Mouse (Mus musculus) urinary bladder, adult 18-20 months (tissue): ENCODE measurements around the gene Gm10277.
"Not testable (repeated sequence)": the region's sequence is repeated elsewhere in the genome, so short reads cannot be mapped to it uniquely, and the experiment has no call there.

ENCODE experiments used
- DNase-seq, 2 experiments: peaks; one replicate each; pipeline ENCODE4 v3.0.0; 2022; ENCODE audit warnings: low spot score in 2 of 2, mixed read lengths in 2 of 2

Gene Gm10277

GRCm38 (mm10) chr11:77771879-77772713 is 15.5 kb downstream of the Gm10277 start:
- no peak for DNase-seq

DNA sequence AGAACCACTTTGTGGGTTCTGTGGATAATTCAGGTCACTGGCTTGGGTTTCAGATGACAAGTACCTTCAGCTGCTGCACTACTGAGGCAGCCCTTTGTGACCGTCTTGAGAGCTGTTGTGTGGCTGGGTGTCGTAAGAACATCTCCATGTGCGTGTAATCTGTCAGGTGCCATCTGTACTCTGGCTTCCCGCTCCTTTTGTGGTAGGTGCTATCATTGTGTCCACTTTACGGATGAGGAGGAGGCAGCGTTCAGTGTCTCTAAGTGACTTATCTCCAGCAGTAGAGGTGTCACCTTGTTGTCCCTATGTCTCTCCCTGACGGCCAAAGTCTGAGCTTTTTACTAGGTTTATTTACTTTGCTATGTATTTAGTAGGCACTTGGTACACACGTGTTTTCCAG is 17.2 kb downstream of the Gm10277 start:
- DNase-seq = no peak

- no peak for DNase-seq
Measured at GRCm38 (mm10) chr11:77769496-77769895, 18.1 kb downstream of the Gm10277 start.

GRCm38 (mm10) chr11:77766351-77767001 is 21.1 kb downstream of the Gm10277 start:
- peak; percentile 53 to 66 for DNase-seq

DNA sequence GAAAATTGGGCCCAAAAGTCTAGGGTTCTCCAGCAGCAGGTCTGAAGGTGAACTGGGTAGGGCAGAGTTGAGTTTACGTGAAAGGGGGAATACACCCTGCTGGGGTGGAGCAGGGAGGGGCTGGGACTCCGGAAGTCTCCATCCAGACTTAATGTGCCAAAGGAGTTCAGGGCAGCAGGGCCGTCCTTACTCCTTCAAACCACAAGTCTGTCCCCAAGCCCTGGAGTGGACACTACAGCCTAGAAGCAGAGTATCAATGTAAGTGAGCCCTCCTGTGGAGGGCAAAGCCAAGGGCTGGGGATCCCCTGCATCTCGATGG is 22.1 kb downstream of the Gm10277 start:
- no peak for DNase-seq

- no peak for DNase-seq
Measured at GRCm38 (mm10) chr11:77764694-77765458, 22.7 kb downstream of the Gm10277 start.

DNA sequence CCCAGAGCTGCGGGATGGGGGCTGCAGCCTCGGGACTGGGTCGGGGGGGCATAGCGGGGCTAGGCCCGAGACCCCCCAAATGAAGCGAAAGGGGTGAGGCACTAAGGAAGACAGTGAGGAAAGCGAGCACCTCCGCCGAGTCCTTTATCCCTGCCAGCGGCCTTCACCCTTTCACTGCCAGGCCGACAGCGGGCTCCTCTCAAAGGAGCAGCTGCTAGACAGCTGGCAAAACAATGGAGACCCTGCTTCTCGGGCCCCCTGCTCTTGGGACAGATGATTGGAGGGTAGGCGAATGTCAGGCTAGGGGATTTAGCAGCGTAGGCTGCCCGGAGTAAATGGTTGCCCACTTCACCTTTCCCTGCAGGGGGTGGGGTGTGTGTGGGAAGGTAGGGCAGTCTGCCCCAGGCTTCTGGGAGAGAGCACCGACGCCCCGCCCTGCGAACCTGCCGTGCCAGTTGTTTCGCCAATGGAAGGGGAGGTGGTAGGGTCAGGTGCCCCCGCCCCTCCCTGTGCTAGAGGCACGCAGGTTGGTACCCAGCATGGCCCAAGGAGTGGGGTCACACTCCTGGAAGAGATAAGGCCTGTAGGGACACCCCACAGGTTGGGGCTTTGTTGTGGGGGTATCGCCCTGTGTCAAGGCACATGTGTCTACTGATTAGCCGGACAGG is 23.7 kb downstream of the Gm10277 start:
- peak; percentile 66 to 73 for DNase-seq

DNA sequence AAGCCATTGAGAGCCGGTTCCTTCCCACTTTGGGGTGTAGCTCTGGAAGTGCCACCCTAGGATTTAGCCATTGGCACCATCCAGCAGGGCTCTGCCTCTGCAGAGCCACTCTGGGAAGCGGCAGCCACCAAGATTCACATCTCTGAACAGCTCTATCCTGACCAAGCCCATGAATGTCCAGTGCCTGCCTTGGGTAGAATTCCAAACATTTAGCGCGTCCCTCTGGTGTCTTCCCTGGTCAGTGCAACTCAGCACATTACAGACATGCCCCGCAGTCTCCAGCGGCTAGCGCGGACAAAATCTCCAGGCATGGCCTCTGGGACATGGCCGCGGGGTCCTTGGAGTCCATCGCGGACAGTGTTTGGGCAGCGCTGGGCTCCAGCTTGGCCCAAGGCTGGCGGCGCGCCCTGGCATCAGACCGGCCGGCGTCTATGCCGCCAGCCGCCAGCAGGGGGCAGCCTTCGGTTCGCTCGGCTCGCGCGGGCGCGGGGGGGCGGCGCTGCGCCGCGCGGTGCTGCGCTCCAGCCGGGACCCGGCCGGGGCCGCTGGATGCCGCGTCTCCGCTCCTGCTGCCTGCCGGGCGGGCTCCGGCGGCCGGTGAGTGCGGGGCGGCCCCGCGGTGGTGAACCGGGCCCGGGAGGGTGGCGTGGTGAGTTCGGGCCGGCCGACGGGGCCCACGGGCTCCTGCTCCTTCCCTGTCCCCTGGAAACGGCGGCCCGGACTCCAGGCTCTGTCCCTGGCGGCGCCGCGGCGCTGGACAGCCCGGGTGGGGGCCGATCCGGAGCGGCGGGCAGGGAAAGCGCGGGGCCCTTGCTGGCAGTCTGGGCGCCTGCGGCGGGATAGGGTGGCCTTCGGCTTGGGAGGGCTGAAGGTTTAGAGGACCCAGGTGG is 24.5 kb downstream of the Gm10277 start, which contains the start of gene Myo18a:
Myo18a (plus strand) TSS at position 464 of the 890 bp plus-strand sequence.
- peak; percentile 68 to 82 for DNase-seq

DNA sequence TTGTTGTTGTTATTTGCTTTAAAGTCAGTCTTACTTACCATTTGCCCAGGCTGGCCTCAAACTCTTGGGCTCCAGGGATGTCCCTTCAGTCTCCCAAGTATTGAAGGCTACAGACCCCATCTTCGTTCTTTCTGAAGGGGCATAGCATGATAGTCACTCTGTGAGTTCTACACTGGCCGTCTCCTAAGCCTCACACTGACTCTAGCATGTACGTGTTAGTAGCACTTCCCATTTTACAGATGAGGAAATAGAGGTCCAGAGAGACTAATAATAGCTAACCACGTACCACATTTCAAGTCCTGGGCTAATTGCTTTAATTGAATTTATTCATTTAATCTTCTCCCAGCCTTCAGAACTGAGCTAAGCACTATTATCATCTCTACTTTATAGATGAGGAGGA is 27.5 kb downstream of the Gm10277 start:
- DNase-seq = no peak

DNA sequence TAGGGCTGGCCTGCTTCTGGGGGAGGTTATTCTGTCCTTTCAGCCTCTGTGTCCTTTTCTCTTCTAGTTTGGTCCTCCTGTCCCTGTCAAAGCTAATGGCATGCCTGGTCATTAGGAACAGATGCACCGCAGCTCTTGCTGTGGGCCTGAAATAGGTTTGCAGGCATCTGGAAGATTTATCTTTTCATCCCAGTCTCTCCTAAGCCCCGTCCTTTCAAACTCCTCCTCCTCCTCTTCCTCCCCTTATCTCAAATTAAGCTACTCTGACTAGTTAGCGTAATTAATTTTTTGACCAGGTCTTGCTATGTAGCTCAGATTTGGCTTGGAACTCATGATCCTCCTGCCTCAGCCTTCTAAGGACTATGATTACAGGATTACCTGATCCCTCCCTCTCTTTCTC is 34.1 kb downstream of the Gm10277 start:
- DNase-seq = no peak

DNA sequence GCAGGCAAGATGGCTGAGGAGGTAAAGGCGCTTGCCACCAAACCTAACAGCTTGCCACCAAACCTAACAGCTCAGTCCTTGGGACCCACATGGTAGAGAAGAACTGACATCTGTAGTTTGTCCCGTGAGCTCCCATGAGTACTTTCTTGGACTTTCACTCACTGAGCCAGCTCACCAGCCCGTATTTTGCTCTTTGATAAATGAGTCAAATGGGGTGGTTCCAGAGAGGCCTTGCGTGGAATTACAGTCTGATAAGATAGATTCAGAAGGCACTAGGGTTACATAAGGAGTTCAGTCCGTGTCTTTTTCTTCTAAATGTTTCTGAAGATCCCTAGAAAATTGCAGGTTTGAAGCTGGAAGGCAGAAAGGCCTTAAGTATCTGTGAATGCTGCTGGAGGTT is 35.0 kb downstream of the Gm10277 start:
- DNase-seq = no peak

DNA sequence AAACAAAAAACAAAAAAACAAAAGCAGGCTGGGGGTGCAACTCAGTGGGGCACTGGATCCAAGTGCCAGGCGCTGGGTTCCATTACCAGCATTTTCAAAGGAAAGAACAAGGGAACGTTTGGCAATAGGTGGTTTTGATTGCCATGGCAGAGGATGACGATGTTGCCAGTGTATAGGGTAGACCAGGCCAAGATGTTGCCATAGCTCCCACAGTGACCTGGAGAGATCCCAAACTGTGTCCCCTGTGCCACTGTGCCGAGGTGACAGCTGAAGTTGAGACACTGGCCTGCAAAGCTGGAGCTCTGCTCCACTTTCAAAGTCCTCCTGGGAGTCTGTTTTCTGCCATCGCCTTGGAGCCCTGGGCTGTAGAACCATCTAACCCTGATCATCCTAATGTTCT is 38.6 kb downstream of the Gm10277 start:
- no peak for DNase-seq

DNA sequence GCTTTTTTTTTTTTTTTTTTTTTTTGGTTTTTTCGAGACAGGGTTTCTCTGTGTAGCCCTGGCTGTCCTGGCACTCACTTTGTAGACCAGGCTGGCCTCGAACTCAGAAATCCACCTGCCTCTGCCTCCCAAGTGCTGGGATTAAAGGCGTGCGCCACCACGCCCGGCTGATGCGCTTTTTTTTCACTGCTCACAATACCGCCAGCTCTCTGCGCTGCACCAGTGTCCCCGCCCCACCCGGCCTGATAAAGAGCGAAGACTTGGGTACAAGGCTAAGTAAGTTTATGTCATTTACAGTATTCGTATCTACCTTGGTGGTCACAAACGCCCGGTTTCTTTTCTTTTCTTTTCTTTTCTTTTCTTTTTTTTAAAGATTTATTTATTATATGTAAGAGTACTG is 40.4 kb downstream of the Gm10277 start:
- DNase-seq = not testable (repeated sequence)

GRCm38 (mm10) chr11:77746652-77747051 is 40.9 kb downstream of the Gm10277 start:
- DNase-seq = no peak

GRCm38 (mm10) chr11:77743966-77744365 is 43.6 kb downstream of the Gm10277 start:
- peak in 1 of 2 experiments; percentile 19 for DNase-seq

DNA sequence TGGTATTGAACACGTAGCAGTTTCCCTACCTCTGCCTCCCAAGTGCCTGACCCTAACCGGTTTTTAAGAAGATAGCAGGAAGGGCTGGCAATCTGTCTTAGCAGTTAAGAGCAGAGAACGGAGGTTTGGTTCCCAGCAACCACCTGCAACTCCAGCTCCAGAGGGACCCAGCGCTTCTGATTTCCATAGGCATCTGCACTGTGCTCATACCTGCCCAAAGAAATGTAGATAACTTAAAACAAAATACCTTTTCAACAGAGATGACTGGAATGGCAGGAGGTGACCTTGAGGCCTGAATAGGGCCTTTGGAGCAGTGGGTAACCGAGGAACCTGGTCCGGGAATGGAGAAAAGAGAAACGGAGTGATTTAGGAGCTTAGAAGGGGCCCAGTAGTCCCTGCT is 49.0 kb downstream of the Gm10277 start:
- DNase-seq = no peak

DNA sequence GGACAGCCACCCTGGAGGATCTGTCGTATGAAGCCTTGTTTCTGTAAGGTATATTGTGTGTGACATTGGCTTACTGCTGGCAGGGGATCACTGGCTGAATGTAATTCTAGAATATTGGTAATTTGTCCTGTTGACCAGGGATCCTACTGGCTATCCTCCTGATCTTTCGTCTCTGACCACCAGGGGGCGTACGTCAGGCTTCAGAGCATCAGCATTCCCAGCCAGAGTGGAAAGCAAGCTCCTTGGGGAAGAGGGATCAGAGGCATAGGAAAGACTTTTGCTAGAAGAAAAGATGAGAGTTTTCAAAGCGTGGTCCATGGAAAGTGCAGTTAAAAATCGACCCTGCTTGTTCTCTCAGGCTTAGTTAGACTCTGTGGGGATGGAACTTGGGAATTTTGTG is 50.3 kb downstream of the Gm10277 start:
- peak; percentile 61 to 62 for DNase-seq
